Mouse (Mus musculus): ENCODE results near the gene Stmn3. TPM values are rescaled to one million over a fixed set of nuclear protein-coding genes. Genes with fewer than 3 reads are reported as not detected.

The Stmn3 gene
- total RNA-seq (2017), result not detected in 2 replicates

DNA sequence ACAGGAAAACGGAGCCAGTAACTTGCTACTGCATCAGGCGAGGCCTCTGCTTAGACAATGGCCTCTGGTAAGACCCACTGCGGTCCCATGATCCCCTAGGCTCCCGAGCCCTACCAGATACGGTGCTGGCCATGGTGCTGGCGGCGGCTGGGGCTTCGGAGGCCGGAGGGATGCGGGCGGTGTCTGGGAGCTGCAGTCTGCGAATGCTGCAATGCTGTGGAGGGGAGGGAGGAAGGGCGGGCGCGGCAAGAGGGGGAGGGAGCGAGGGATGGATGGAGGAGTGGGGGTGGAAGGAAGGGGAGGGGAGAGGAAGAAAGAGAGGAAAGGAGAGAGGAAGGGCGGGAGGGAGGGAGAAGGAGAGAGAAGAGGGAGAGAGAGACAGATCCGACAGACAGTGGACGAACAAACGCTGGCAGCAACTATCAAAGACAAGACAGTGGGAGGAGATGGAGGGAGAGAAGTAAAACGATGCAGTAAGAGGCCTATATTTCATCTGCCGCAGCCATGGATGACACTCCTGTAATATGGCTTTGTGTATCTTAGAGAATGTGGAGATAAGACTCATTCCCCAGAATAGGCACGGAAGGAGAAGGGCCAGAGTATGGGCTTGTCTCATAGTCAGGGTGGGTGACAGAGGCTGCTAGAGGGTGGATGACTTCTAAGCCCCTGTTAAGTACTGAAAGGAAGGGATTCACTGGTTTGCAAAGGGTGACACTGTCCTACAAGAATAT, at the start of gene Stmn3:
TSS of gene Stmn3 (minus strand) at position 421 of the 731 bp plus-strand sequence.
- peak; percentile 71 to 97 for ATAC-seq (replicated peaks in 1 of 2; ENCODE audit: insufficient read depth in 1 of 2, low FRiP score in 2 of 2, low TSS enrichment in 1 of 2, low read depth in 1 of 2, poor library complexity in 2 of 2, severe bottlenecking in 2 of 2)

DNA sequence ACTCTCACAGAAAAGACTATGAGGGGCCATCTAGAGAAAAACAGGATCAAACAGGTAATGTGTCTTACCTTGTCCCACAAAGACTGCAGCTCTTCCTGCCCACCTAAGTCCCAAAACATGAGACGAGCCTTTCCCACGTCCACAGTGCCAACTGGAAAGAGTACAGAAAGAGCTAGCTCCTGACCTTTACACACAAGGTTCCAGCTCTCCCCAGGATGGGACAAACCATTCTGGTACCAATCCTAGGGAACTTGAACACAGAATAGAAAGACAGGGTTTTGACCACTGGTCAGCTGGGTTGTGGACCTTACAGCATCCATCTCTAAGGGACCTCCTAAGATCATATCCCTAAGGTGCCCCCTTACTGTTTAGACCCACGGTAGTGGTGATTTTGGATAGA, 49.6 kb upstream of the Stmn3 start:
- ATAC-seq (replicated peaks in 1 of 2; ENCODE audit: insufficient read depth in 1 of 2, low FRiP score in 2 of 2, low TSS enrichment in 1 of 2, low read depth in 1 of 2, poor library complexity in 2 of 2, severe bottlenecking in 2 of 2), result no peak

DNA sequence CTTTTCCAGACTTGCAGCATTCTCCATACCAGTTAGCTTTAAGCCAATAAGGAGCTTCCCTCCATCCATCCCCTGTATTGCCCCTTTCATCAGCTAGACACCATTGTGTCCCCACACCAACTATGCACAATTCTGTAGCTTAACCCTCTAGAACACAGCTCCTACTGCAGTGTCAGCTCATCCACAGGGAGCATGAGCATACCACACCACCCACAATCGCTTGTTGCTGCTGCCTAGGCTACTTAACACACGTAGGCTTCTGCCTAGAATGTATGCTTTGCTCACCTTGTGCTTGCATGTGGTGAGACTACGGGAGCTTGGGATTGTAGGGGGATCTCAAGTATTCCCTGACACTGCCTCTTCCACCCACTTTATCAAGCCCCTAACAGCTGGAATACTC, 42.5 kb upstream of the Stmn3 start:
- no peak for ATAC-seq (replicated peaks in 1 of 2; ENCODE audit: insufficient read depth in 1 of 2, low FRiP score in 2 of 2, low TSS enrichment in 1 of 2, low read depth in 1 of 2, poor library complexity in 2 of 2, severe bottlenecking in 2 of 2)

DNA sequence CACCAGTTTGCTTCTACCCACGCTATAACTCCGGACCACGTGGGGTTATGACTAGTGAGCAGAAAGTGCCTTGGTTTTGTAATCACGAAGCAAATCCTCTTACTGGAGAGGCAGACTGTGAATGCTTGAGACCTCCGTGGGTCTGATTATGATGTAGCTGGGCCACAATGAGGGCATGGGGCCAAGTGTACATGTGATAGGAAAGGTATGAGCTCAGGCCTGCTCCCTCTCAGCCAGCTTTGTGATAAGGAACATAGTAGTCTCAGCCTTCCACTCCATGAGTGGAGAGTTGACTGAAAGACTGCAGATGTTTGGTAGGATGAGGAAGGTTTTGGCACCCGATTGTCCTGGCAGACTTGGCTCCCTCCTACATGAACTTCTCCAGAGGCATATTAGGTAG, 28.5 kb upstream of the Stmn3 start:
- ATAC-seq (replicated peaks in 1 of 2; ENCODE audit: insufficient read depth in 1 of 2, low FRiP score in 2 of 2, low TSS enrichment in 1 of 2, low read depth in 1 of 2, poor library complexity in 2 of 2, severe bottlenecking in 2 of 2), result no peak

DNA sequence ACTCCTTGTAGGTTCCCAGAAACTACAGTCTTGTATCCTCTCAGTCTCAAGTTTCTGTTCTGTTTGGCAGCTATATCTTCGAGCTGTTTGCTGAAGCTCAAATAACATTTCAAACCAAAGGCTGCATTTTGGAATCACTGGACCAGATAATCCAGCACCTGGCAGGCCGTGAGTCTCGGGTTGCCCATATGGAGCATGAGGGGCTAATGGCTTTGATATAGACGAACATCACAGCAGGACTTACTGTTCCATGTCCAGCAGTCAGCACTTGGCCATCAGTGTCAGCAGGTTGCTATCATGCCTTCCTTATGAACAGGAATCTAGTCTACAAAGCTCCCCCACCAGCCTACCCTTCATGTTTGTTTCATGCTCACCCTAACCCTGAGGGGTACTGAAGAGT, 26.1 kb upstream of the Stmn3 start:
- no peak for ATAC-seq (replicated peaks in 1 of 2; ENCODE audit: insufficient read depth in 1 of 2, low FRiP score in 2 of 2, low TSS enrichment in 1 of 2, low read depth in 1 of 2, poor library complexity in 2 of 2, severe bottlenecking in 2 of 2)

DNA sequence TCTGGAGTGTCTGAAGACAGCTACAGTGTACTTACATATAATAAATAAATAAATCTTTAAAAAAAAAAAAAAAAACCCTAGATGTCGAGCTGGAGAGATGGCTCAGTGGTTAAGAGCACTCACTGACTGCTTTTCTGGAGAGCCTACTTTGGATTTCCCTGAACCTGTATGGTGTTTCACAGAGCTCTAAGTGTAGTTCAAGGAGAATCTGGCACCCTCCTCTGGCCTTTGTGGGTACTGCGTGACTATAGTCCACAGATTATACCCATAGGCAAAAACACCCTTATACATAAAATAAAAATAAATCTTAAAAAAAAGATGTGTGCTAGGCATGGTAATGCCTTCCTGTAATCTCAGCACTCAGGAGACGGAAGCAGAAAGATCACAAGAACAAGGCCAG, 19.7 kb upstream of the Stmn3 start:
- peak; percentile 81 to 92 for ATAC-seq (replicated peaks in 1 of 2; ENCODE audit: insufficient read depth in 1 of 2, low FRiP score in 2 of 2, low TSS enrichment in 1 of 2, low read depth in 1 of 2, poor library complexity in 2 of 2, severe bottlenecking in 2 of 2)

DNA sequence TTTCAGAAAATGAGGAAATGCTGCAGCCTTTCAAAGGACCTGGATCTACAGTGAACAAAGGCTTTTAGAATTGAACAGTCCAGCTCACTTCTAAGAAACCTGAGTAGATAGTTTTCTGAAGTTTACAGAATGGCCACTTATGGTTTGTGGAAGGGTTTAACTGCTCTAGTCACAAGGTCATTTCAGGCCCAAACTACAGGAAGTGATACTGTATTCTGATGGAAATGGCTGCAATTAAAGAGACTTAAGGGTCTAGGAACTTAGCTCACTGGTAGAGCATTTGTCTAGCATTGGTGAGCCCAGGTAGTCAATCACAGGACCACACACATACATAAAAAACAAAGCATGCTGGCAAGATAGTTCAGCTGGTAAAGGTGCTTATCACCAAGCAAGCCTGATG, 18.2 kb upstream of the Stmn3 start:
- no peak for ATAC-seq (replicated peaks in 1 of 2; ENCODE audit: insufficient read depth in 1 of 2, low FRiP score in 2 of 2, low TSS enrichment in 1 of 2, low read depth in 1 of 2, poor library complexity in 2 of 2, severe bottlenecking in 2 of 2)

DNA sequence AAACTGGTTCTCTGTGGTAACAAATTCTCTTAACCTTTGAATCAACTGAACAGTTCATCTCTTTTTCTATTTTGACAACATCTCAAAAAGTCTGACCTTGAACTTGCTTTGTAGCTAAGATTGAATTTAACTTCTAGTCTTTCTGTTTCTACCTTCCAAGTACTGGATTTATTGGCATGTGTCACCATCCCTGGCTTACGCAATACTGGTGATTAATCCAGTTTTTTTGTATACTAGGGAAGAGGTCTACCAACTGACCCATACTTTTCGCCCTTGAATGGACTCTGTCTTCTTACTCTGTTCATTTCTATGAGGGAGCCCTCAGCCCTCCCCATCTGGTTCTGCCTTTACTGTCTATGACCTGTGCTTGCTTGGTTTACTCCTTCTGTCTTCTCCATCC, 11.8 kb upstream of the Stmn3 start:
- ATAC-seq (replicated peaks in 1 of 2; ENCODE audit: insufficient read depth in 1 of 2, low FRiP score in 2 of 2, low TSS enrichment in 1 of 2, low read depth in 1 of 2, poor library complexity in 2 of 2, severe bottlenecking in 2 of 2), result no peak

DNA sequence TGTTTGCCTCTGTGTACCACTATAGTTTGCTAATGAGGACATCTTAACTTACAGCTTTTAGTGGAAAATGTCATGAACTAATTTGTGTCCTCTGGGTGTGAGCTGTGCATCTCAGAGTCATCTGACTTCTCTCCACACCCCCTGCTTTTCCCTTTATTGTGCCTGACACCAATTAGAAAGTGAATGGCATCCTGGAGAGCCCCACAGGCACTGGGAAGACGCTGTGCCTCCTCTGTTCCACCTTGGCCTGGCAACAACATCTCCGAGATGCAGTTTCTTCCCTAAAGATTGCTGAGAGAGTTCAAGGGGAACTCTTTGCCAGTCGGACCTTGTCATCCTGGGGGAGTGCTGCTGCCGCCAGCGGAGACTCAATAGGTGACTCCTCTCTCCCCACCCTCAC, 7.8 kb upstream of the Stmn3 start:
- no peak for ATAC-seq (replicated peaks in 1 of 2; ENCODE audit: insufficient read depth in 1 of 2, low FRiP score in 2 of 2, low TSS enrichment in 1 of 2, low read depth in 1 of 2, poor library complexity in 2 of 2, severe bottlenecking in 2 of 2)

DNA sequence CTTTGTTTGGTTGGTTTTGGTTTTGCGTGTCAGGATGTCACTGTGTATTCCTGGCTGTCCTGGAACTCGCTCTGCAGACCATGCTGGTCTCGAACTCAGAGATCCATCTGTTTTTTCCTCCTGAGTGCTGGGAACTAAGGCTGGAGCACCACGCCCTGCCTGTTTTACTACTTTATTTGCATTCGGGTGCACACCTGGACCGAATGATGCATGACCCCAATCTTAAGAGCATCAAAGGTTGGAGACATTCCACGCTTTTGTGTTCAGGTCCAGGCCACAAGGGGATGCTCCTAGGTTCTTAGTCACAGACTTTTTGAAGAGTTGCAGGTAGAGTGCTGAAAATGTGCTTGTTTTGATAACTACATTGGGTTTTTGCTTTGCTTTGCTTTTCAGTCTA, 5.8 kb upstream of the Stmn3 start:
- ATAC-seq (replicated peaks in 1 of 2; ENCODE audit: insufficient read depth in 1 of 2, low FRiP score in 2 of 2, low TSS enrichment in 1 of 2, low read depth in 1 of 2, poor library complexity in 2 of 2, severe bottlenecking in 2 of 2), result no peak

DNA sequence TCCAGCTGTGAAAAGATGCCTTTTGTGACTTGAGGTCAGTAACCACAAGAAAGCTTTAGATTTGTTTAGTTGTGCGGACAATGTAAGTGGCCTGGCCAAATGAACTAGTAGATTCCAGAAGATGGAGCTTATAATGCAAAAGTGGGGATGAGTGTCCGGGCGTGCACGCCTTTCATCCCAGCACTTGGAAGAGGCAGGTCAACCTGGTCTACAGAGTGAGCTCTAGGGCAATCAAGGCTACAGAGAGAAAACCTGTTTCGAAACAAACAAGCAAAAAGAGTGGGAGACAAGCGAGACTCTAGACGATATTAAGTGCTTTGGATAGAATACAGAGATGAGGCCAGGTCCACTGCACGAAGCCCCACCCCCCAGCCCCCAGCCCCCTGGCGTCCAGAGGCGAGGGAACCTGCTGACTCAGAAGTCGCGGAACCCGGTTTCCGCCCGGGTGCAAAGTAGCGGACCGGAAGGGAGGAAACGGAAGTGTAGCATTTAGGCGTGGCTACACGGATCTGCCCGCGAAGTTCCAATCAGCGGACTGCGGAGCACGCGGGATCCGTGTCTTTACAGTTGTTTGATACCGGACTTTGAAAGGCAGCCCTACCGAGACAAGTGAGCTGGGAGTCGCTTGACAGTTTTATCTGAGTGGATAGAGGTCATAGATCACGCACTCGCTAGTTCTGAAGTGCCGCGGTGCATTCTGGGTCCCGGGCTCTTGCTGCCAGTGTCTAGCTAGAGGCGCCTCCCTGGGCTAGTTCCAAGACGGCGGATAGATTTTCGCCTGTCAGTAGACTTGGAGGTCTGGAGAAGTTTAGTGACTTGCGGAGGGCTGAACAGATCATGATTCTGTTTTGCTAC, 5.2 kb upstream of the Stmn3 start, which contains the start of gene Rtel1:
TSS of gene Rtel1 (plus strand) at position 492 of the 855 bp plus-strand sequence.
- ATAC-seq (replicated peaks in 1 of 2; ENCODE audit: insufficient read depth in 1 of 2, low FRiP score in 2 of 2, low TSS enrichment in 1 of 2, low read depth in 1 of 2, poor library complexity in 2 of 2, severe bottlenecking in 2 of 2), result peak; percentile 94 to 98

DNA sequence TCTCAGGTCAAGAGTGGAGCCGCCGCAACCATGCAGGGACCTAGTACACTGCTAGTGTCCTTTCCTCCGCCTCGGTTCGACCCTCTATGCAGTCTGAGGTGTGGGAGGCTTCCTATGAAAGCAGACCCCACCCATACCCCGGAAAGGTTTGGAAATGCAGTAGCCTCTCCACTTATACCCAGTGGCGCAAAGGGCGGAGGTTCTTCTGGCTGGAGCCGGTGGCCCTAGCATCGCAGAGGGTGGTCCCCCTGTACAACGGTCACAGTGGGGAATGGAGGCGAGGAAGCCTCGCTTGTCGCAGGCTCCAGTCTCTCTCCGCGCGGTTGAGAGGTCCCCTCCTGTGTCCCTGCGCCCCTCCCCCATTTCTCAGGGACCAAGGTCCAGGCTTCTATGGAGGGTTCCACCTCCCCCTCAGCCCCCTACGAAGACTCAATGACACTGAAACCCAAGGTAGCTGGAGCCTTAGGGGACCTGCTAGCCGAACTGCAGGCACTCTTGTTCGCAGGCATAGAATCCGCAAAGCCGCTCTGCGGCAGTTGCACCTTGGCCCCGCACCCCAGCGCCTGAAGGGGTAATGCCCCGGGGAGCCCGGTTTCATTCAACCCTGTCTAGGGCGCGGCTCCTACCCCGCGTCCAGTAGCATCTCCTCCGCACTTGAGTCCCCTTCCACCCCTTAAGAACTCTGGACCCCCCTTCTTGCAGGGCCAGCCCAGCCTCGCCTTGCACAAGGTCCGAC, 788 bp downstream of the Stmn3 start:
- ATAC-seq (replicated peaks in 1 of 2; ENCODE audit: insufficient read depth in 1 of 2, low FRiP score in 2 of 2, low TSS enrichment in 1 of 2, low read depth in 1 of 2, poor library complexity in 2 of 2, severe bottlenecking in 2 of 2), result peak in 1 of 2 experiments; percentile 37; a peak in 2 of 4 replicates

DNA sequence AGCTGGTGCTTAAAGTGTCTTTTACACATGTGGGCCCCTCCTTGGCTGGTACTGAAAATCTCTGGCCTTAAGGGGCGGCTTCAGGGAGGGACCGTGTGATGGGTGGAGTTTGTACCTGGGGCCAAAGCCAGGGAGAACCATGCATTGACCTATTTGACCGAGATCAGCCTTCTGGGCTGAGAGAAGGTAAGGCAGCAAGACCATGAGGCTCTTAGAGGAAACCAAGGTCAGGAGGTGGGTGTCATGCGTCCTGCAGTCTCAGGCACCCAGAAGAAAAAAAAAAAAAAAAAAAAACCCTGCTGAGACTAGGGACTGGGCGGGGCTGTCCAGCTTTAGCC, 1.3 kb downstream of the Stmn3 start:
- no peak for ATAC-seq (replicated peaks in 1 of 2; ENCODE audit: insufficient read depth in 1 of 2, low FRiP score in 2 of 2, low TSS enrichment in 1 of 2, low read depth in 1 of 2, poor library complexity in 2 of 2, severe bottlenecking in 2 of 2)

DNA sequence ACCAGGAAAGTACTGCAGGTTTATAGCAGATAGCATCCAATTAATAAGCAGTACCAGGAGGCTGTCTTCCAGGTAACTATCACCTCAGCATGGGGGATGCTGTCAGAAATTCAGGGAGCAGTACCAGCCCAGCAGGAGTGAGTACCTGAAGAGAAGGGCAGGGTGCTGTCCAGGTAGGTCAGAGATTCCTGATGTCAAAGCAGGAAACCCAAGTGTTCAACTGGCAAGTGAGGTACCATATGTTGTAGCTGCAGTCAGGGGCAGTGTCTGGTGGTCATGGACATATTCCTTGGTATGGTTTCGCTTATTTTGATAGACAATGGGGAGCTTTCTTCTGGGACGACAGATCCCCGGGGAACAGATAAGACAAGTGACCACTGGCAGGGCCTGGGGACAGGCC, 1.9 kb downstream of the Stmn3 start:
- no peak for ATAC-seq (replicated peaks in 1 of 2; ENCODE audit: insufficient read depth in 1 of 2, low FRiP score in 2 of 2, low TSS enrichment in 1 of 2, low read depth in 1 of 2, poor library complexity in 2 of 2, severe bottlenecking in 2 of 2)

DNA sequence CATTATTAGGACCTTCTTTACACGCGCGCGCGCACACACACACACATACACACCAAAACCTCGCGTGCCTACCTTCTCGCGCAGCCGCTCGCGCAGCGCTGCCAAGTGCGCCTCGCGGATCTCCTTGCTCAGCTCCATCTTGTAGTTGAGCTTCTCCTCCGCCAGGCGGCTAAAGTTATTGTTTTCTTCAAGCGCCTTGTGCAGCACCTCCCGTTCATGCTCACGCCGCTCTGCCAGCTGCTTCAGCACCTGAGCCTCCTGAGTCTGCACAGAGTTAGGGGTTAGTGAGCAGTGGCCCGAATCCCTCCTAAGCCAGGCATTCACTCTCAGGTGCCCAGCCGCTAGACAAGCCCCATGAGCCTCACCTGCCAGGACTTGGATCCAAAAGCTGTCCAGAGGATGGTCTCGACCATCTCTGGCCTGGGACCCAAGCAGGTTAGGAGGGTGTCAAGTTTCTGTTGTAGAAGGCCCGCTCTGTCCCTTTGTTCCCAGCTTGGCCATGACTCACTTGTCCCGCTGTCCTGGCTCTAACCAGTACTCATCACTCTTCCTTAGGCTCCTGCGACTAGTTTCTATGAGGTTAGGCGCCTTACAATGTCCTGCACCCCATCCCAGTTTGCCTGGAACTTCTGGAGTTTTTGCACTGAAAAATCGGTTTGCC, 7.0 kb downstream of the Stmn3 start:
- peak; percentile 71 to 82 for ATAC-seq (replicated peaks in 1 of 2; ENCODE audit: insufficient read depth in 1 of 2, low FRiP score in 2 of 2, low TSS enrichment in 1 of 2, low read depth in 1 of 2, poor library complexity in 2 of 2, severe bottlenecking in 2 of 2)

DNA sequence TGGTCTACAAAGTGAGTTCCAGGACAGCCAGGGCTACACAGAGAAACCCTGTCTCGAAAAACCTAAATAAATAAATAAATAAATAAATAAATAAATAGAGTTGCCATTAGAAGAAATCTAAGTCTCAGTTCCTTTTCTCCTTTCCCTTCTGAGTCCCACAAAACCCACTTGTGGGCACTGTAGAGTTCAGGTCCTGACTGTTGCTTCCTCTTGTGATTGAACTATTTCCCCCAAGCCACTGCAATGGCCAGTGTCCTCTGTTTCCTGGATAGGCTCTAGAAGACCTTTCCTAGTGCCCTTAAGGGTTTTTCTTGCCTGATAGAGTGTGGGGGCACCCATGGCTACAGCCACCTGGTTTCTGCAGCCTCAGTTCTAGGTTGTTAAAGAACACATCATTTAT, 9.4 kb downstream of the Stmn3 start:
- ATAC-seq (replicated peaks in 1 of 2; ENCODE audit: insufficient read depth in 1 of 2, low FRiP score in 2 of 2, low TSS enrichment in 1 of 2, low read depth in 1 of 2, poor library complexity in 2 of 2, severe bottlenecking in 2 of 2), result no peak

DNA sequence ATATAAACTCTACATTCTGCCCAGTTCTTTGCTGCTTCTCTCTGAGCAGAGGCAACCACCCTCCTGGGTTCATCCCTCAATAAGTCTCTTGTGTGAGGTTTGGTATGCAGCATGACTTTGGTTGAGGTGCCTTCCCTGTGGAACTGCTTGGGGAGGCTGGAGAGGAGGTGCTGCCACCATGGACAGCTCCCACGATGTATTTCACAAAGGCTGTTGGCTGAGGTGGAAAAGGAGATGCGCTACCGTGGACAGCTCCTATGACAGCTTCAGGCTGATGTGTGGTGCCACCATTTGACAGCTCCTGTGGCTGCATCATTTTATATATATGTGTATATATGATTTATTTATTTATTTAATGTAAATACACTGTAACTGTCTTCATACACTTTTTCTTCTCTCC, 12.3 kb downstream of the Stmn3 start:
- no peak for ATAC-seq (replicated peaks in 1 of 2; ENCODE audit: insufficient read depth in 1 of 2, low FRiP score in 2 of 2, low TSS enrichment in 1 of 2, low read depth in 1 of 2, poor library complexity in 2 of 2, severe bottlenecking in 2 of 2)

DNA sequence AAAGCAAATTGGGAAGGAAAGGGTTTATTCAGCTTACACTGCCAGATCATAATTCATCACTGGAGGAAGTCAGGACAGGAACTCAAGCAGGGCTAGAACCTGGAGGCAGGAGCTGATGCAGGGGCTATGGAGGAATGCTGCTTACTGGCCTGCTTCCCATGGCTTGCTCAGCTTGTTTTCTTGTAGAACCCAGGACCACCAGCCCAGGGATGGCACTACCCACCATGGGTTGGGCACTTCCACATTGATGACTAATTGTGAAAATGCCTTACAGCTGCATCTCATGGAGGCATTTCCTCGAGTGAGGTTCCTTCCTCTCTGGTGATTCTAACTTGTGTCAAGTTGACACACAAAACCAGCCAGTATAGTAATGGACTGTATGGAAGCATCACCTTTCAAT, 23.4 kb downstream of the Stmn3 start:
- no peak for ATAC-seq (replicated peaks in 1 of 2; ENCODE audit: insufficient read depth in 1 of 2, low FRiP score in 2 of 2, low TSS enrichment in 1 of 2, low read depth in 1 of 2, poor library complexity in 2 of 2, severe bottlenecking in 2 of 2)

All from hematopoietic stem cell, adult 5-6 weeks (primary cell).